Mouse (Mus musculus) bone marrow macrophage, adult 2 months (primary cell): ENCODE results near the gene Sash3.

Experiments
- CTCF ChIP-seq: IDR thresholded peaks from 2 replicates; pipeline ENCODE4 v1.5.1; 2012; ENCODE audit warnings: low read depth, mild to moderate bottlenecking, low read length, moderate library complexity
- POLR2A ChIP-seq: IDR thresholded peaks from 2 replicates; pipeline ENCODE4 v1.6.1; 2012; ENCODE audit warnings: mild to moderate bottlenecking, low read depth, low read length, borderline replicate concordance

- no peak for TF ChIP-seq CTCF
- no peak for TF ChIP-seq POLR2A
These were observed 7.7 kb downstream of the Sash3 start for GRCm38 (mm10) chrX:48153949-48154348.
